Mouse (Mus musculus) embryonic facial prominence, embryonic 13.5 days (tissue): ENCODE data around the gene Mr1. TPM values are rescaled to one million over a fixed set of nuclear protein-coding genes. Genes with fewer than 3 reads are reported as not detected.
"Not testable (repeated sequence)": the region's sequence is repeated elsewhere in the genome, so short reads cannot be mapped to it uniquely, and the experiment has no call there.

Experiments used
- ATAC-seq: fragments of 200-750 bp; cut with Nextera tagmentation; 2 replicates; pipeline ENCODE4 v1.8.0; 2017; ENCODE audit warnings: low read depth; ENCODE audit not compliant: insufficient number of reproducible peaks, insufficient read depth, low FRiP score, low TSS enrichment
- H3K27ac ChIP-seq: fragments of 300-500 bp; sonication (generic); 2 replicates; pipeline ENCODE4 v1.5.1; 2015; ENCODE audit warnings: moderate library complexity, mild to moderate bottlenecking, inconsistent platforms
- H3K27me3 ChIP-seq: fragments of 300-500 bp; sonication (generic); 2 replicates; pipeline ENCODE4 v1.6.1; 2015; ENCODE audit warnings: mild to moderate bottlenecking, inconsistent platforms
- H3K36me3 ChIP-seq: fragments of 300-500 bp; sonication (generic); 2 replicates; pipeline ENCODE4 v1.6.1; 2015; ENCODE audit warnings: mild to moderate bottlenecking, inconsistent platforms
- H3K4me1 ChIP-seq: fragments of 300-500 bp; sonication (generic); 2 replicates; pipeline ENCODE4 v1.6.1; 2015; ENCODE audit warnings: inconsistent platforms
- H3K4me2 ChIP-seq: fragments of 300-500 bp; sonication (generic); 2 replicates; pipeline ENCODE4 v1.6.1; 2015; ENCODE audit warnings: moderate library complexity, mild to moderate bottlenecking, inconsistent platforms
- H3K4me3 ChIP-seq: fragments of 300-500 bp; sonication (generic); 2 replicates; pipeline ENCODE4 v1.5.1; 2015; ENCODE audit warnings: mild to moderate bottlenecking, inconsistent platforms
- H3K9ac ChIP-seq: fragments of 300-500 bp; sonication (generic); 2 replicates; pipeline ENCODE4 v1.6.1; 2015; ENCODE audit warnings: mild to moderate bottlenecking, inconsistent platforms
- H3K9me3 ChIP-seq: fragments of 300-500 bp; sonication (generic); 2 replicates; pipeline ENCODE4 v1.6.1; 2016; ENCODE audit warnings: inconsistent platforms
- WGBS: fragments of 180-500 bp; shearing (Covaris S2); methylation state at CpG from one replicate; pipeline ENCODE4 v1.1.7; 2015; ENCODE audit warnings: mixed read lengths; 5-methylcytosine and 5-hydroxymethylcytosine counted together
- polyA plus RNA-seq: library from polyadenylated mRNA; unstranded; fragments of >200 nt; fragmentation: Nextera tagmentation; extraction: Ambion mirVana; gene quantifications from 2 replicates; pipeline ENCODE4 v1.2.1, GENCODE M21; 2015

Mr1 gene
- polyA plus RNA-seq: 9.1 and 11.8 TPM in 2 replicates

GRCm38 (mm10) chr1:155146572-155146980 lies at the start of gene Mr1:
Mr1 (minus strand) TSS chr1:155146814.
- H3K27me3 ChIP-seq: no peaks in the 10 kb centered on the region
- peak within 1 kb of the TSS; percentile 59 for H3K4me2 ChIP-seq
- H3K36me3 ChIP-seq: no peaks in the 10 kb centered on the region
- peak within 1 kb of the TSS; percentile 71 for H3K9ac ChIP-seq
- peaks cover 10% of the 10 kb centered on the region for H3K4me1 ChIP-seq
- H3K4me3 ChIP-seq: peak within 1 kb of the TSS; percentile 51
- ATAC-seq: peak; percentile 90
- 26% methylated on average over 8 of the region's 8 CpGs for WGBS
- no peaks in the 10 kb centered on the region for H3K9me3 ChIP-seq
- peak within 1 kb of the TSS; percentile 61 for H3K27ac ChIP-seq

GRCm38 (mm10) chr1:155192805-155193368 lies 46.3 kb upstream of the Mr1 start:
- Histone ChIP-seq H3K4me3 (no peak overlapping the region), H3K27me3 (no peaks in the 10 kb centered on the region), H3K9ac (no peak overlapping the region), H3K9me3 (no peaks in the 10 kb centered on the region), H3K4me1 (peaks cover 9% of the 10 kb centered on the region; the same call in 1 of the 2 replicates), H3K4me2 (no peak overlapping the region), H3K36me3 (peaks cover 76% of the 10 kb centered on the region), H3K27ac (no peak overlapping the region)
- 63% methylated on average over 15 of the region's 15 CpGs for WGBS
- no peak for ATAC-seq

GRCm38 (mm10) chr1:155191671-155192070 lies 45.1 kb upstream of the Mr1 start:
- H3K36me3 ChIP-seq: peaks cover 72% of the 10 kb centered on the region
- ATAC-seq: no peak
- 81% methylated on average over 2 of the region's 2 CpGs for WGBS
- H3K9me3 ChIP-seq: no peaks in the 10 kb centered on the region
- H3K27me3 ChIP-seq: no peaks in the 10 kb centered on the region
- H3K4me1 ChIP-seq: peaks cover 9% of the 10 kb centered on the region; the same call in 1 of the 2 replicates
- no peak overlapping the region for H3K9ac ChIP-seq
- no peak overlapping the region for H3K4me2 ChIP-seq
- H3K27ac ChIP-seq: no peak overlapping the region
- no peak overlapping the region for H3K4me3 ChIP-seq

GRCm38 (mm10) chr1:155191219-155191618 lies 44.6 kb upstream of the Mr1 start:
- Histone ChIP-seq H3K4me1 (peaks cover 9% of the 10 kb centered on the region; the same call in 1 of the 2 replicates), H3K9ac (no peak overlapping the region), H3K4me3 (no peak overlapping the region), H3K36me3 (peaks cover 72% of the 10 kb centered on the region), H3K9me3 (no peaks in the 10 kb centered on the region), H3K27ac (no peak overlapping the region), H3K27me3 (no peaks in the 10 kb centered on the region), H3K4me2 (no peak overlapping the region)
- no peak for ATAC-seq
- WGBS: 94% methylated on average over 8 of the region's 8 CpGs

GRCm38 (mm10) chr1:155188656-155189055 lies 42.0 kb upstream of the Mr1 start:
- Histone ChIP-seq H3K4me3 (no peak overlapping the region), H3K9me3 (no peaks in the 10 kb centered on the region), H3K9ac (no peak overlapping the region), H3K4me1 (peaks cover 9% of the 10 kb centered on the region; the same call in 1 of the 2 replicates), H3K27ac (no peak overlapping the region), H3K36me3 (peaks cover 61% of the 10 kb centered on the region), H3K27me3 (no peaks in the 10 kb centered on the region), H3K4me2 (no peak overlapping the region)
- WGBS: 87% methylated on average over 4 of the region's 4 CpGs
- ATAC-seq: no peak

- Histone ChIP-seq H3K27me3 (no peaks in the 10 kb centered on the region), H3K4me3 (no peak overlapping the region), H3K36me3 (peaks cover 53% of the 10 kb centered on the region), H3K4me2 (no peak overlapping the region), H3K9me3 (no peaks in the 10 kb centered on the region), H3K9ac (no peak overlapping the region), H3K27ac (no peak overlapping the region), H3K4me1 (no peaks in the 10 kb centered on the region)
- WGBS: 76% methylated on average over 3 of the region's 3 CpGs
- no peak for ATAC-seq
These were observed 37.6 kb upstream of the Mr1 start for GRCm38 (mm10) chr1:155184191-155184590.

GRCm38 (mm10) chr1:155178192-155178924 lies 31.7 kb upstream of the Mr1 start:
- no peak overlapping the region for H3K27ac ChIP-seq
- no peaks in the 10 kb centered on the region for H3K4me1 ChIP-seq
- no peak overlapping the region for H3K4me3 ChIP-seq
- no peak overlapping the region for H3K9ac ChIP-seq
- no peak for ATAC-seq
- no peaks in the 10 kb centered on the region for H3K27me3 ChIP-seq
- H3K36me3 ChIP-seq: peaks cover 65% of the 10 kb centered on the region
- H3K4me2 ChIP-seq: no peak overlapping the region
- 82% methylated on average over 2 of the region's 2 CpGs for WGBS
- H3K9me3 ChIP-seq: no peaks in the 10 kb centered on the region

GRCm38 (mm10) chr1:155174424-155174823 lies 27.8 kb upstream of the Mr1 start:
- ATAC-seq: no peak
- H3K4me1 ChIP-seq: 0 out of 2 replicates have a peak, but pooled peaks cover 4% of the 10 kb centered on the region
- no peaks in the 10 kb centered on the region for H3K27me3 ChIP-seq
- no peak overlapping the region for H3K27ac ChIP-seq
- no peak overlapping the region for H3K4me3 ChIP-seq
- H3K9ac ChIP-seq: no peak overlapping the region
- WGBS: 86% methylated on average over 1 of the region's 1 CpGs
- H3K4me2 ChIP-seq: no peak overlapping the region
- peaks cover 40% of the 10 kb centered on the region for H3K36me3 ChIP-seq
- H3K9me3 ChIP-seq: no peaks in the 10 kb centered on the region

GRCm38 (mm10) chr1:155173644-155174016 lies 27.0 kb upstream of the Mr1 start:
- H3K36me3 ChIP-seq: peaks cover 33% of the 10 kb centered on the region
- H3K9me3 ChIP-seq, H3K4me3 ChIP-seq, H3K27me3 ChIP-seq, H3K27ac ChIP-seq, ATAC-seq, H3K4me2 ChIP-seq, H3K9ac ChIP-seq, H3K4me1 ChIP-seq: not testable (repeated sequence)
- WGBS: 79% methylated on average over 1 of the region's 1 CpGs

- WGBS: 87% methylated on average over 3 of the region's 3 CpGs
- H3K27ac ChIP-seq: no peak overlapping the region
- no peak overlapping the region for H3K4me3 ChIP-seq
- no peak overlapping the region for H3K9ac ChIP-seq
- no peak for ATAC-seq
- H3K36me3 ChIP-seq: peaks cover 31% of the 10 kb centered on the region
- no peak overlapping the region for H3K4me2 ChIP-seq
- no peaks in the 10 kb centered on the region for H3K27me3 ChIP-seq
- peaks cover 10% of the 10 kb centered on the region; the same call in 1 of the 2 replicates for H3K4me1 ChIP-seq
- H3K9me3 ChIP-seq: no peaks in the 10 kb centered on the region
These were observed 26.5 kb upstream of the Mr1 start for GRCm38 (mm10) chr1:155172895-155173643.

GRCm38 (mm10) chr1:155169935-155170334 lies 23.3 kb upstream of the Mr1 start:
- Histone ChIP-seq H3K9ac (no peak overlapping the region), H3K27me3 (no peaks in the 10 kb centered on the region), H3K9me3 (no peaks in the 10 kb centered on the region), H3K36me3 (peaks cover 7% of the 10 kb centered on the region), H3K4me3 (no peak overlapping the region), H3K4me2 (no peak overlapping the region), H3K4me1 (peaks cover 12% of the 10 kb centered on the region; the same call in 1 of the 2 replicates), H3K27ac (no peak overlapping the region)
- ATAC-seq: no peak
